Mouse (Mus musculus): ENCODE data around the gene Mkrn1. TPM values are rescaled to one million over a fixed set of nuclear protein-coding genes. Genes with fewer than 3 reads are reported as not detected.

Gene Mkrn1
- polyA plus RNA-seq, 1 experiment from 2014 or later, result 54.6 TPM

GRCm38 (mm10) chr6:39397046-39397445, 23.2 kb downstream of the Mkrn1 start:
- ATAC-seq (ENCODE audit: low FRiP score, low TSS enrichment), result no peak
- no peak overlapping the region for H3K4me2 ChIP-seq (replicated peaks; ENCODE audit: low read depth)
- no peaks in the 10 kb centered on the region for H3K36me3 ChIP-seq (ENCODE audit: control insufficient read depth, insufficient read depth, low read length)
- H3K9ac ChIP-seq (ENCODE audit: low read length), result no peak overlapping the region
- H3K4me3 ChIP-seq (ENCODE audit: low read depth, low read length), result no peak overlapping the region
- over 99% methylated on average over 6 of the region's 6 CpGs for WGBS
- no peaks in the 10 kb centered on the region for H3K27me3 ChIP-seq (ENCODE audit: control insufficient read depth, insufficient read depth, low read length)
- H3K9me3 ChIP-seq (ENCODE audit: control insufficient read depth, low read length), result no peaks in the 10 kb centered on the region
- no peak for DNase-seq (ENCODE audit: low spot score)
- H3K27ac ChIP-seq (replicated peaks), result no peak overlapping the region
- no peaks in the 10 kb centered on the region for H3K4me1 ChIP-seq (replicated peaks; ENCODE audit: control insufficient read depth, insufficient read depth)
- no peak for TF ChIP-seq EP300 (optimal IDR thresholded peaks at IDR 0.05)
- TF ChIP-seq CTCF (IDR thresholded peaks at IDR 0.05; ENCODE audit: low read depth), result no peak

- no peak for DNase-seq (ENCODE audit: low spot score)
- Histone ChIP-seq H3K4me3 (ENCODE audit: low read depth, low read length) (no peak overlapping the region), H3K36me3 (ENCODE audit: control insufficient read depth, insufficient read depth, low read length) (no peaks in the 10 kb centered on the region), H3K4me1 (replicated peaks; ENCODE audit: control insufficient read depth, insufficient read depth) (no peaks in the 10 kb centered on the region), H3K9ac (ENCODE audit: low read length) (no peak overlapping the region), H3K27ac (replicated peaks) (no peak overlapping the region), H3K9me3 (ENCODE audit: control insufficient read depth, low read length) (no peaks in the 10 kb centered on the region), H3K4me2 (replicated peaks; ENCODE audit: low read depth) (no peak overlapping the region), H3K27me3 (ENCODE audit: control insufficient read depth, insufficient read depth, low read length) (no peaks in the 10 kb centered on the region)
- no peak for TF ChIP-seq CTCF (IDR thresholded peaks at IDR 0.05; ENCODE audit: low read depth)
- no peak for TF ChIP-seq EP300 (optimal IDR thresholded peaks at IDR 0.05)
- ATAC-seq (ENCODE audit: low FRiP score, low TSS enrichment), result no peak
- 62% methylated on average over 4 of the region's 4 CpGs for WGBS
Measured at GRCm38 (mm10) chr6:39395916-39396315, 24.3 kb downstream of the Mkrn1 start.

GRCm38 (mm10) chr6:39395471-39395870, 24.8 kb downstream of the Mkrn1 start:
- Histone ChIP-seq H3K9me3 (ENCODE audit: control insufficient read depth, low read length) (no peaks in the 10 kb centered on the region), H3K4me1 (replicated peaks; ENCODE audit: control insufficient read depth, insufficient read depth) (no peaks in the 10 kb centered on the region), H3K27ac (replicated peaks) (no peak overlapping the region), H3K27me3 (ENCODE audit: control insufficient read depth, insufficient read depth, low read length) (no peaks in the 10 kb centered on the region), H3K4me2 (replicated peaks; ENCODE audit: low read depth) (no peak overlapping the region), H3K4me3 (ENCODE audit: low read depth, low read length) (no peak overlapping the region), H3K9ac (ENCODE audit: low read length) (no peak overlapping the region), H3K36me3 (ENCODE audit: control insufficient read depth, insufficient read depth, low read length) (no peaks in the 10 kb centered on the region)
- no peak for TF ChIP-seq CTCF (IDR thresholded peaks at IDR 0.05; ENCODE audit: low read depth)
- TF ChIP-seq EP300 (optimal IDR thresholded peaks at IDR 0.05), result no peak
- no peak for DNase-seq (ENCODE audit: low spot score)
- 88% methylated on average over 4 of the region's 4 CpGs for WGBS
- no peak for ATAC-seq (ENCODE audit: low FRiP score, low TSS enrichment)

GRCm38 (mm10) chr6:39389988-39390387, 30.3 kb downstream of the Mkrn1 start:
- ATAC-seq (ENCODE audit: low FRiP score, low TSS enrichment) (no peak), DNase-seq (ENCODE audit: low spot score) (no peak)
- H3K27ac ChIP-seq (replicated peaks), result no peak overlapping the region
- no peak for TF ChIP-seq EP300 (optimal IDR thresholded peaks at IDR 0.05)
- no peak for TF ChIP-seq CTCF (IDR thresholded peaks at IDR 0.05; ENCODE audit: low read depth)
- no peaks in the 10 kb centered on the region for H3K9me3 ChIP-seq (ENCODE audit: control insufficient read depth, low read length)
- H3K4me2 ChIP-seq (replicated peaks; ENCODE audit: low read depth), result no peak overlapping the region
- H3K27me3 ChIP-seq (ENCODE audit: control insufficient read depth, insufficient read depth, low read length), result no peaks in the 10 kb centered on the region
- no peak overlapping the region for H3K4me3 ChIP-seq (ENCODE audit: low read depth, low read length)
- 93% methylated on average over 2 of the region's 2 CpGs for WGBS
- no peak overlapping the region for H3K9ac ChIP-seq (ENCODE audit: low read length)
- no peaks in the 10 kb centered on the region for H3K4me1 ChIP-seq (replicated peaks; ENCODE audit: control insufficient read depth, insufficient read depth)
- no peaks in the 10 kb centered on the region for H3K36me3 ChIP-seq (ENCODE audit: control insufficient read depth, insufficient read depth, low read length)

DNA sequence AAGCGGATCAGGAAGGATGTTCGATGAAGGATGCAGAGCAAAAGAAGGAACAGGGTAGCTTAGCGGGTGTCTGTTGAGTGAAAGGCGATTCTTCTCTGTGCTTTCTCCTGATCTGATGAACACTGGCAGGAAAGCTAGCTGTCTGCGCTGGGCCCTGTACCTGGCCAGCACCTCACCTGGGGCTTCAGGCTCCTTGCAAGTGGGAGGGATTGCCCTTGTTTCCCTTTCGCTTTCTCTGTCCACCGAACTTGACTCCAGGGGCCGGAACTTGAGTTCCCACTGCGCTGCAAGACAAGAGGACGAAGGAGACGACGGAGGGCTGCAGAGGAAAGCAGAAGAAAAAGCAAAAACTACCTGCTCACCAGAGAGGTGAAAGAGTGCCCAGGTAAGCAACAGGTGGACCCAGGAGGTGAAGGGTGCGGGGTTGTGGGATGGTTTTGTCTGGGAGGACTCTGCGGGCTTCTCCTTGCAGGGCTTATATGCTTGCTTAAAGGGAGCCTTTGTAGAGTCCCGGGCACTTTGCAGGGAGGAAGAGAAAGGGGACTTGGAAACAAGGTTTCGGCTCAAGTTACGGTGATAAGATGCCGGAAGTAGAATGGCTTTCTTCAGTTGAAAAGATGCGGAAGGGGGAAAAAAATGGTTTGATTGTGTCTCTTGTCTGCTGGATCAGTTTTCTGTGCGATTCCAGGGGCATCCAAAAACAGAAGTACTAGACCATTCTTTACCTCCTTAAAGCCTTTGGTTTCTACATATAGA, 39.0 kb downstream of the Mkrn1 start, which contains the start of gene Rab19:
Rab19 (plus strand) TSS at position 51 of the 756 bp plus-strand sequence.
- H3K36me3 ChIP-seq (ENCODE audit: control insufficient read depth, insufficient read depth, low read length), result no peaks in the 10 kb centered on the region
- peak within 1 kb of the TSS; percentile 47 for H3K9ac ChIP-seq (ENCODE audit: low read length)
- ATAC-seq (ENCODE audit: low FRiP score, low TSS enrichment) (peak; percentile 55; the same call in 1 of the 2 replicates), DNase-seq (ENCODE audit: low spot score) (peak; percentile 73)
- H3K27me3 ChIP-seq (ENCODE audit: control insufficient read depth, insufficient read depth, low read length), result no peaks in the 10 kb centered on the region
- H3K4me2 ChIP-seq (replicated peaks; ENCODE audit: low read depth), result peak within 1 kb of the TSS; percentile 56
- TF ChIP-seq CTCF (IDR thresholded peaks at IDR 0.05; ENCODE audit: low read depth) (no peak), EP300 (optimal IDR thresholded peaks at IDR 0.05) (no peak)
- H3K27ac ChIP-seq (replicated peaks), result peak within 1 kb of the TSS; percentile 41
- 8% methylated on average over 20 of the region's 20 CpGs for WGBS
- H3K4me3 ChIP-seq (ENCODE audit: low read depth, low read length), result peak within 1 kb of the TSS; percentile 40
- H3K9me3 ChIP-seq (ENCODE audit: control insufficient read depth, low read length), result no peaks in the 10 kb centered on the region
- H3K4me1 ChIP-seq (replicated peaks; ENCODE audit: control insufficient read depth, insufficient read depth), result no peaks in the 10 kb centered on the region; the same call in 1 of the 2 replicates

GRCm38 (mm10) chr6:39380276-39380675, 40.0 kb downstream of the Mkrn1 start:
- no peaks in the 10 kb centered on the region for H3K9me3 ChIP-seq (ENCODE audit: control insufficient read depth, low read length)
- no peaks in the 10 kb centered on the region for H3K27me3 ChIP-seq (ENCODE audit: control insufficient read depth, insufficient read depth, low read length)
- no peaks in the 10 kb centered on the region for H3K36me3 ChIP-seq (ENCODE audit: control insufficient read depth, insufficient read depth, low read length)
- no peak overlapping the region for H3K4me2 ChIP-seq (replicated peaks; ENCODE audit: low read depth)
- no peak overlapping the region for H3K9ac ChIP-seq (ENCODE audit: low read length)
- no peak for DNase-seq (ENCODE audit: low spot score)
- ATAC-seq (ENCODE audit: low FRiP score, low TSS enrichment), result no peak
- H3K27ac ChIP-seq (replicated peaks), result no peak overlapping the region
- no peaks in the 10 kb centered on the region; the same call in 1 of the 2 replicates for H3K4me1 ChIP-seq (replicated peaks; ENCODE audit: control insufficient read depth, insufficient read depth)
- H3K4me3 ChIP-seq (ENCODE audit: low read depth, low read length), result no peak overlapping the region
- TF ChIP-seq EP300 (optimal IDR thresholded peaks at IDR 0.05), result no peak
- no peak for TF ChIP-seq CTCF (IDR thresholded peaks at IDR 0.05; ENCODE audit: low read depth)
- WGBS, result 91% methylated on average over 3 of the region's 3 CpGs
